Mouse (Mus musculus): Measurements from ENCODE around the gene Gm13278.
"Not testable (repeated sequence)": the region's sequence is repeated elsewhere in the genome, so short reads cannot be mapped to it uniquely, and the experiment has no call there.

- TF ChIP-seq CTCF (IDR thresholded peaks at IDR 0.05; ENCODE audit: borderline replicate concordance, extremely low read depth, insufficient read depth, insufficient read length); POLR2A (IDR thresholded peaks at IDR 0.05; ENCODE audit: borderline replicate concordance, extremely low read depth, insufficient read depth, insufficient read length, poor library complexity, severe bottlenecking): not testable (repeated sequence)
Observed at GRCm38 (mm10) chr4:88756581-88757513, 34.5 kb upstream of the Gm13278 start.
